Mouse (Mus musculus): ENCODE data around the gene Slc12a5. TPM values are rescaled to one million over a fixed set of nuclear protein-coding genes. Genes with fewer than 3 reads are reported as not detected.

Gene Slc12a5
- polyA plus RNA-seq, 1 experiment from 2014 or later: 0.46 TPM

DNA sequence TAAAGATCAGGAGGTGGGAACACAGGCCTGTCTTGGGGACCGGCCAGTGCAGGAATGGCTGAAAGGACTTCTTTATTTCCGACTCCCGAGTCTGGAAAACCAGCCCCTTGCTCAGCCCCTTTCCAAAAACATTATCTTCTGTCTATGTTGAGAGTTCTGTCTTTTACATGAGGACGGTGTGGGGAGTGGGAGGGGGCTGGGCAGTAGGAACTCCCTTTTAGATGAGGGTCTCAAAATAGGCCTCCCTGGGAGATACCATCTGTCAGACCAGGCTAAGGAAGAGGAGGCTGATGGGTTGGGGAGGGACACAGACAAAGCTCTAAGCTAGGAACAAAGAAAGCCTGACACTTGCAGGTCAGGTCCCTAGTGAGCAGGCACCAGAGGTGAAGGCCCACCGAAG is 88.4 kb downstream of the Slc12a5 start:
- H3K4me2 ChIP-seq (ENCODE audit: low read depth, low read length): no peak overlapping the region
- H3K27ac ChIP-seq (ENCODE audit: low read length): no peak overlapping the region
- no peak overlapping the region for H3K4me3 ChIP-seq (replicated peaks; ENCODE audit: low read length)
- ATAC-seq (ENCODE audit: insufficient read depth, low FRiP score): no peak
- 64% methylated on average over 5 of the region's 5 CpGs for WGBS
- no peak overlapping the region for H3K9ac ChIP-seq (ENCODE audit: low read length)
- no peaks in the 10 kb centered on the region for H3K36me3 ChIP-seq (ENCODE audit: control insufficient read depth, insufficient read depth, low read length)
- H3K4me1 ChIP-seq (ENCODE audit: control insufficient read depth, insufficient read depth, low read length): no peaks in the 10 kb centered on the region
- no peaks in the 10 kb centered on the region for H3K27me3 ChIP-seq (ENCODE audit: control insufficient read depth, insufficient read depth, low read length)
- no peaks in the 10 kb centered on the region; the same call in 1 of the 2 replicates for H3K9me3 ChIP-seq (replicated peaks; ENCODE audit: control insufficient read depth, low read length)

Other genes with a start within 250 kb of the Slc12a5 start
- gene Spint5, start 245.5 kb upstream of the Slc12a5 start, polyA plus RNA-seq (2015; fragmentation: Nextera tagmentation; extraction: Ambion mirVana): not detected in 2 replicates
- 1.3 and 1.9 TPM in 2 replicates for gene Wfdc3, start 214.9 kb upstream of the Slc12a5 start, polyA plus RNA-seq (2015; fragmentation: Nextera tagmentation; extraction: Ambion mirVana)
- gene Dnttip1, start 214.8 kb upstream of the Slc12a5 start, polyA plus RNA-seq (2015; fragmentation: Nextera tagmentation; extraction: Ambion mirVana): 58.0 and 58.3 TPM in 2 replicates
- 332 and 335 TPM in 2 replicates for gene Ube2c, start 190.9 kb upstream of the Slc12a5 start, polyA plus RNA-seq (2015; fragmentation: Nextera tagmentation; extraction: Ambion mirVana)
- gene Tnnc2, start 180.8 kb upstream of the Slc12a5 start, polyA plus RNA-seq (2015; fragmentation: Nextera tagmentation; extraction: Ambion mirVana): 15.7 and 377 TPM in 2 replicates
- 26.3 and 26.5 TPM in 2 replicates for gene Snx21, start 175.0 kb upstream of the Slc12a5 start, polyA plus RNA-seq (2015; fragmentation: Nextera tagmentation; extraction: Ambion mirVana)
- gene Acot8, start 155.9 kb upstream of the Slc12a5 start, polyA plus RNA-seq (2015; fragmentation: Nextera tagmentation; extraction: Ambion mirVana): 23.8 and 23.9 TPM in 2 replicates
- gene Zswim3, start 155.7 kb upstream of the Slc12a5 start, polyA plus RNA-seq (2015; fragmentation: Nextera tagmentation; extraction: Ambion mirVana): 8.8 TPM in 2 replicates
- gene Zswim1, start 138.1 kb upstream of the Slc12a5 start, polyA plus RNA-seq (2015; fragmentation: Nextera tagmentation; extraction: Ambion mirVana): 15.6 and 16.5 TPM in 2 replicates
- gene Spata25, start 132.3 kb upstream of the Slc12a5 start, polyA plus RNA-seq (2015; fragmentation: Nextera tagmentation; extraction: Ambion mirVana): not detected in 2 replicates
- gene Ctsa, start 127.9 kb upstream of the Slc12a5 start, polyA plus RNA-seq (2015; fragmentation: Nextera tagmentation; extraction: Ambion mirVana): 159 and 162 TPM in 2 replicates
- gene Neurl2, start 127.3 kb upstream of the Slc12a5 start, polyA plus RNA-seq (2015; fragmentation: Nextera tagmentation; extraction: Ambion mirVana): 7.2 and 7.9 TPM in 2 replicates
- gene Pltp, start 103.1 kb upstream of the Slc12a5 start, polyA plus RNA-seq (2015; fragmentation: Nextera tagmentation; extraction: Ambion mirVana): 60.1 and 76.5 TPM in 2 replicates
- 58.6 and 69.6 TPM in 2 replicates for gene Pcif1, start 81.5 kb upstream of the Slc12a5 start, polyA plus RNA-seq (2015; fragmentation: Nextera tagmentation; extraction: Ambion mirVana)
- gene Zfp335, start 49.0 kb upstream of the Slc12a5 start, polyA plus RNA-seq (2015; fragmentation: Nextera tagmentation; extraction: Ambion mirVana): 11.3 and 12.4 TPM in 2 replicates
- 5.4 and 5.5 TPM in 2 replicates for gene Mmp9, start 20.0 kb upstream of the Slc12a5 start, polyA plus RNA-seq (2015; fragmentation: Nextera tagmentation; extraction: Ambion mirVana)
- 49.5 and 49.9 TPM in 2 replicates for gene Ncoa5, start 74.1 kb downstream of the Slc12a5 start, polyA plus RNA-seq (2015; fragmentation: Nextera tagmentation; extraction: Ambion mirVana)
- 7.0 and 7.5 TPM in 2 replicates for gene Cd40, start 94.8 kb downstream of the Slc12a5 start, polyA plus RNA-seq (2015; fragmentation: Nextera tagmentation; extraction: Ambion mirVana)
- not detected in 2 replicates for gene 1700025C18Rik, start 129.9 kb downstream of the Slc12a5 start, polyA plus RNA-seq (2015; fragmentation: Nextera tagmentation; extraction: Ambion mirVana)

Measured in stomach, embryonic 16.5 days (tissue).